ENCODE assay signal across 10 mouse cellular contexts in the genomic region with DNA sequence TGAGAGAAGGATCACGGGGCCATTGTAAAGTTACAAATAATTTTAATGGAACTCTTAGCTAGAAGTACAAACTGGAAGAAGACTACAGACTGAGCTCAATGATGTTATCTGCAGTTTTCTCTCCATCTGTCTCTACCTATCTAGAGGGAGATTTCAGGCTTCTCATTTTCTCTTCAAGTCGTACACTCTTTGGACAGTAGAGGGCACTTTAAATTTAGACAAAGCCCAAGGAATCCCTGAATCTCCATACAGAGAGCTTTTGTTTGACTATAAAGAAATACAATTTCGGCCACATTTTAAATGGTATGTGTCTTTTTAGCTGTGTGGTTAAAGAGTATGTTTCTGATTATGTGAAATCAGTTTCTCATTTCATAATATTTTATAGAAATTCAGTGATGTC.
DNase-seq lines count a peak whose midpoint lies in the region; ATAC-seq and TF ChIP-seq lines count a peak whose summit lies in the region.
"Had no signal": no experiment of that assay in that cellular context is flagged by ENCODE, and none has a peak within 500 bp of the region (broad histone marks: within the 10 kb centered on the region; RNA-seq: fewer than 3 reads in every experiment).

No protein-coding gene starts in this region.

- H3K27ac ChIP-seq in cerebellum, adult 2 months (ENCODE audit: insufficient read depth, low read length): no peak overlapping the region
- H3K27ac ChIP-seq in left cerebral cortex, adult 2 months: no peak overlapping the region
- H3K27ac ChIP-seq in midbrain, postnatal 0 days (ENCODE audit: low read depth, low read length): no peak overlapping the region
- H3K27ac ChIP-seq: heart, embryonic 13.5 days; liver, embryonic 14.5 days had no signal

- peak; percentile 72; the same call in 1 of the 2 replicates for ATAC-seq in midbrain, postnatal 0 days (ENCODE audit: low FRiP score)

- H3K4me1 ChIP-seq in cerebellum, adult 2 months (ENCODE audit: control insufficient read depth, insufficient read depth, low read length): no peaks in the 10 kb centered on the region
- H3K4me1 ChIP-seq in midbrain, postnatal 0 days (ENCODE audit: insufficient read depth, low read length): no peaks in the 10 kb centered on the region

- TF ChIP-seq POLR2A in cerebellum, adult 2 months (IDR thresholded peaks at IDR 0.05; ENCODE audit: borderline replicate concordance, insufficient read depth, low read length): no peak

- no peak overlapping the region for H3K4me3 ChIP-seq in cerebellum, adult 2 months (replicated peaks; ENCODE audit: insufficient read depth, low read depth, low read length)
- H3K4me3 ChIP-seq in left cerebral cortex, adult 2 months: no peak overlapping the region
- H3K4me3 ChIP-seq in midbrain, postnatal 0 days (ENCODE audit: low read depth, low read length): no peak overlapping the region
- H3K4me3 ChIP-seq: heart, embryonic 13.5 days had no signal

- H3K27me3 ChIP-seq in cerebellum, adult 2 months (ENCODE audit: control insufficient read depth, insufficient read depth, low read length): no peaks in the 10 kb centered on the region; the same call in 1 of the 2 replicates
- no peaks in the 10 kb centered on the region for H3K27me3 ChIP-seq in midbrain, postnatal 0 days (ENCODE audit: insufficient read depth, low read length)
- H3K27me3 ChIP-seq: heart, embryonic 13.5 days had no signal

- WGBS in cerebellum, adult 2 months: 16% methylated on average over 3 of the region's 3 CpGs
- WGBS in midbrain, postnatal 0 days: 19% methylated on average over 3 of the region's 3 CpGs

- TF ChIP-seq CTCF in cerebellum, adult 2 months (IDR thresholded peaks at IDR 0.05; ENCODE audit: borderline replicate concordance, insufficient read depth, low read depth, low read length): no peak
- peak; percentile 68 for TF ChIP-seq CTCF in left cerebral cortex, adult 2 months (IDR thresholded peaks at IDR 0.05)
- TF ChIP-seq CTCF in midbrain, postnatal 0 days (IDR thresholded peaks at IDR 0.05): peak; percentile 83

- DNase-seq in cerebellum, postnatal 10 days: peak; percentile 44 to 74
- DNase-seq in cerebellum, adult 2 months: no peak
- no peak for DNase-seq in left cerebral cortex, adult 2 months (ENCODE audit: extremely low spot score in 1 of 2, low spot score in 2 of 2)
- DNase-seq in left cerebral cortex, postnatal 36 days (ENCODE audit: low spot score in 2 of 2): no peak
- DNase-seq in embryo, embryonic 11.5 days (ENCODE audit: low read depth, low spot score): peak; percentile 38
- peak; percentile 83 for DNase-seq in midbrain, postnatal 0 days (ENCODE audit: low spot score)
- DNase-seq in urinary bladder, postnatal 36 days (ENCODE audit: low spot score in 2 of 2): no peak
- no peak for DNase-seq in right cerebral cortex, postnatal 4 days

- H3K4me2 ChIP-seq in midbrain, postnatal 0 days (ENCODE audit: low read depth, low read length, poor library complexity, severe bottlenecking): no peak overlapping the region
- H3K4me2 ChIP-seq: heart, embryonic 13.5 days had no signal

- intact Hi-C loops in left cerebral cortex, adult 2 months (cut with DNase I): loop anchor here (1.0 to 5.0 kb wide), 2 partner anchors 757 to 1154 kb away; no protein-coding TSS in a partner anchor
- intact Hi-C loops in left cerebral cortex, postnatal 36 days (cut with DNase I): loop anchor here (2.0 to 10.0 kb wide), 3 partner anchors 395 to 1155 kb away; a partner anchor contains a TSS

- H3K9me3 ChIP-seq in midbrain, postnatal 0 days (ENCODE audit: low read length): no peaks in the 10 kb centered on the region
- H3K9me3 ChIP-seq: heart, embryonic 13.5 days had no signal

- no peak overlapping the region for H3K9ac ChIP-seq in midbrain, postnatal 0 days (replicated peaks; ENCODE audit: low read length, poor library complexity, severe bottlenecking)
- H3K9ac ChIP-seq: heart, embryonic 13.5 days; liver, embryonic 14.5 days had no signal

- H3K36me3 ChIP-seq in midbrain, postnatal 0 days (ENCODE audit: insufficient read depth, low read length): no peaks in the 10 kb centered on the region
- H3K36me3 ChIP-seq: heart, embryonic 13.5 days had no signal

Comparison
In these comparisons a context has a peak if more than half of its experiments do, and no peak if none do; other contexts are left out.
1. DNase-seq: peak in cerebellum, postnatal 10 days (2 of 2), embryo, embryonic 11.5 days (single experiment) and midbrain, postnatal 0 days (single experiment); none in cerebellum, adult 2 months (0 of 2), left cerebral cortex, adult 2 months (0 of 2), left cerebral cortex, postnatal 36 days (0 of 2), urinary bladder, postnatal 36 days (0 of 2) and right cerebral cortex, postnatal 4 days (single experiment).